In the genomic region with DNA sequence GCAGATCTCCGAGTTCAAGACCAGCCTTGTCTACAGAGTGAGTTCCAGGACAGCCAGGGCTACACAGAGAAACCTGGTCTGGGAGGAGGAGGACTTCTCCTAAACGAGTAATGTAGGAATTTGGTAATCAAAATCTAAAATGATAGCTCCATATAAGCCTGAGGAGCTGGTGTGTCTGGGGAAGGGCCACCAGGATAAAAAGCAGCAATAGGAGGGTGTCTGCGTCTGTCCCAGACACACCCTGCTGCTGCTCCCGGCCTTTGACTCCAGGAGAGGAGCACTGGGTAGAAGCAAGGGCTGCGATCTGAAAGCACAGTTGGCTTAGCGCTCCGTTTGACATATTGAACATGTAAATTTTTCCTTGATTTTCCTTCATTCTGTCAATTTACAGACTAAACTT, we compare ENCODE assay signal across 11 mouse cellular contexts. TPM values are rescaled to one million over a fixed set of nuclear protein-coding genes. Genes with fewer than 3 reads are reported as not detected.
A peak's percentile ranks its signal among the peaks of the same experiment; 100 is the strongest.
DNase-seq lines count a peak whose midpoint lies in the region; ATAC-seq and TF ChIP-seq lines count a peak whose summit lies in the region.
"Had no signal": no experiment of that assay in that cellular context is flagged by ENCODE, and none has a peak within 500 bp of the region (broad histone marks: within the 10 kb centered on the region; RNA-seq: fewer than 3 reads in every experiment).

No protein-coding gene starts in this region.

- intact Hi-C loops in heart, postnatal 25 days (cut with DNase I), result no loop called here

- TF ChIP-seq POLR2A in testis, adult 2 months (IDR thresholded peaks at IDR 0.05; ENCODE audit: control insufficient read depth, low read depth, low read length), result no peak

- no peak overlapping the region for H3K4me2 ChIP-seq in heart, embryonic 12.5 days
- H3K4me2 ChIP-seq: midbrain, embryonic 15.5 days had no signal

- no peak for TF ChIP-seq CTCF in layer of hippocampus, adult 2 months (conservative IDR thresholded peaks at IDR 0.05)
- no peak for TF ChIP-seq CTCF in testis, adult 2 months (IDR thresholded peaks at IDR 0.05; ENCODE audit: control insufficient read depth, insufficient read depth, insufficient replicate concordance, low read depth, low read length)

- H3K9me3 ChIP-seq in heart, embryonic 12.5 days (replicated peaks), result no peaks in the 10 kb centered on the region
- H3K9me3 ChIP-seq: liver, embryonic 13.5 days; midbrain, embryonic 15.5 days had no signal

- H3K36me3 ChIP-seq in heart, embryonic 12.5 days, result peaks cover 30% of the 10 kb centered on the region
- no peaks in the 10 kb centered on the region for H3K36me3 ChIP-seq in testis, adult 2 months (ENCODE audit: control insufficient read depth, insufficient read depth, low read length)
- H3K36me3 ChIP-seq: midbrain, embryonic 15.5 days had no signal

- H3K27me3 ChIP-seq in heart, embryonic 12.5 days (replicated peaks), result no peaks in the 10 kb centered on the region
- H3K27me3 ChIP-seq in testis, adult 2 months (ENCODE audit: control insufficient read depth, insufficient read depth, low read length), result no peaks in the 10 kb centered on the region
- H3K27me3 ChIP-seq: liver, embryonic 13.5 days; midbrain, embryonic 15.5 days had no signal

- 72% methylated on average over 7 of the region's 7 CpGs for WGBS in heart, embryonic 12.5 days

- H3K4me3 ChIP-seq in heart, embryonic 12.5 days, result no peak overlapping the region
- H3K4me3 ChIP-seq in layer of hippocampus, adult 2 months, result no peak overlapping the region
- H3K4me3 ChIP-seq in testis, adult 2 months (ENCODE audit: control insufficient read depth, low read depth, low read length), result peak overlapping the region; percentile 13
- H3K4me3 ChIP-seq: liver, embryonic 13.5 days; midbrain, embryonic 15.5 days had no signal

- peak overlapping the region; percentile 80 for H3K27ac ChIP-seq in heart, embryonic 12.5 days (ENCODE audit: poor library complexity, severe bottlenecking)
- peak overlapping the region; percentile 91 for H3K27ac ChIP-seq in layer of hippocampus, adult 2 months
- H3K27ac ChIP-seq in testis, adult 2 months (ENCODE audit: control insufficient read depth, insufficient read depth, low read depth, low read length), result 0 out of 2 replicates have a peak overlapping the region, but pooled peaks have one; percentile 34

- no peak for DNase-seq in heart, postnatal 25 days (ENCODE audit: low spot score)
- no peak for DNase-seq in layer of hippocampus, adult 2 months (ENCODE audit: low spot score in 2 of 2)
- DNase-seq in layer of hippocampus, adult 11-12 months (ENCODE audit: low spot score), result no peak
- DNase-seq in testis, postnatal 14 days (ENCODE audit: low spot score), result no peak
- DNase-seq in gastrocnemius, postnatal 10 days, result no peak
- no peak for DNase-seq in frontal cortex, adult 2 months (ENCODE audit: extremely low spot score in 1 of 2, low spot score in 1 of 2)
- DNase-seq: liver, embryonic 13.5 days had no signal

- H3K4me1 ChIP-seq in heart, embryonic 12.5 days (replicated peaks), result peaks cover 62% of the 10 kb centered on the region
- H3K4me1 ChIP-seq in testis, adult 2 months (ENCODE audit: control insufficient read depth, insufficient read depth, low read length), result peaks cover 5% of the 10 kb centered on the region

- no peak for ATAC-seq in heart, embryonic 12.5 days (ENCODE audit: insufficient number of reproducible peaks, low FRiP score)
- ATAC-seq: midbrain, embryonic 15.5 days had no signal

- no peak overlapping the region; the same call in 1 of the 2 replicates for H3K9ac ChIP-seq in heart, embryonic 12.5 days
- H3K9ac ChIP-seq: liver, embryonic 13.5 days; midbrain, embryonic 15.5 days had no signal

RNA-seq across cellular contexts. Expression of a gene that starts 36.7 kb away (rescaled TPM):
- 0.34 TPM in 1 of 2 replicates, not detected in the other for polyA plus RNA-seq in heart, embryonic 12.5 days (2016; fragmentation: Nextera tagmentation; extraction: Ambion mirVana)
- under 1 TPM in 1 of 2 experiments, not detected in 1; 0.53 TPM for total RNA-seq in heart, postnatal 25 days (2021)
- 1 to 10 TPM; 2.3 to 4.2 TPM for total RNA-seq in layer of hippocampus, adult 2 months (2021)
- polyA plus RNA-seq in testis, adult 2 months (2012; rRNA removed), result 10.0 and 10.7 TPM in 2 replicates
- total RNA-seq in gastrocnemius, postnatal 10 days (2021), result not detected
- 8.1 and 9.9 TPM in 2 replicates for polyA plus RNA-seq in frontal cortex, adult 2 months (2012; rRNA removed)

RNA-seq across cellular contexts. Expression of a gene that starts 37.1 kb away (rescaled TPM):
- polyA plus RNA-seq in heart, embryonic 12.5 days (2016; fragmentation: Nextera tagmentation; extraction: Ambion mirVana), result 0.27 and 0.37 TPM in 2 replicates
- under 1 TPM in 1 of 2 experiments, not detected in 1; 0.22 TPM for total RNA-seq in heart, postnatal 25 days (2021)
- total RNA-seq in layer of hippocampus, adult 2 months (2021), result 1 to 10 TPM; 5.0 to 5.3 TPM
- 7.0 and 9.2 TPM in 2 replicates for polyA plus RNA-seq in testis, adult 2 months (2012; rRNA removed)
- total RNA-seq in gastrocnemius, postnatal 10 days (2021), result not detected
- polyA plus RNA-seq in frontal cortex, adult 2 months (2012; rRNA removed), result 8.9 and 14.7 TPM in 2 replicates
- total RNA-seq: gastrocnemius, adult 8-10 months had no signal
- polyA plus RNA-seq: liver, embryonic 13.5 days had no signal

RNA-seq across cellular contexts. Expression of a gene that starts 45.0 kb away (rescaled TPM):
- 68.5 and 70.1 TPM in 2 replicates for polyA plus RNA-seq in heart, embryonic 12.5 days (2016; fragmentation: Nextera tagmentation; extraction: Ambion mirVana)
- total RNA-seq in heart, postnatal 25 days (2021), result 100 to 1,000 TPM in 1 of 2 experiments, 10 to 100 TPM in 1; 77.7 to 110 TPM
- total RNA-seq in layer of hippocampus, adult 2 months (2021), result 10 to 100 TPM; 32.0 to 33.1 TPM
- 156 and 195 TPM in 2 replicates for polyA plus RNA-seq in testis, adult 2 months (2012; rRNA removed)
- 10 to 100 TPM; 73.1 to 88.7 TPM for total RNA-seq in gastrocnemius, postnatal 10 days (2021)
- polyA plus RNA-seq in frontal cortex, adult 2 months (2012; rRNA removed), result 14.2 and 16.3 TPM in 2 replicates

Comparison
In these comparisons a context has a peak if more than half of its experiments do, and no peak if none do; other contexts are left out.
1. H3K27ac ChIP-seq: peak in every context shown above with its lines; median percentile 91 in layer of hippocampus, adult 2 months; 80 in heart, embryonic 12.5 days; 34 in testis, adult 2 months.
2. RNA of a gene that starts 37.1 kb away (total RNA-seq): 5.0 to 5.3 TPM in layer of hippocampus, adult 2 months; 0.22 TPM in heart, postnatal 25 days and not detected in gastrocnemius, postnatal 10 days; every median in the first group is over 4 times any median in the second.